Comparison of ENCODE assay signal across 16 mouse cellular contexts in the genomic region with DNA sequence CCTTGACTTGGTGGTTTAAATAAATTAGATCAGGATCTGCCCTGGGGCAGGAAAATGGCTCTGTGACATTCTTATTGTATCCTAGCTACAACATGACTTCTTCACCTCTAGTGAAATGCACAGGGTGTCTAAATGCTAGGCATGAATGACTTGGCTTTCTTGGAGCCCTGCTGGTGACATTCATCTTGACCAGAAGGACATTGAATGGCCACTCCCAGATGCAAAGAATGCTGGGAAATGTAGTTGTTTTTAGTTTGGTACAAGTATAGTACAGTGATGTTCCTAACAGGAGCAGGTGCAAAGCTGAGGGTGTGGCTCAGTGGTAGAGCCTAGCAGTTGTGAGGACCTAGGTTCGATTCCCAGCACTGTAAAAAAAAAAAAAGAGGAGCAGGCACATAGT. TPM values are rescaled to one million over a fixed set of nuclear protein-coding genes. Genes with fewer than 3 reads are reported as not detected.
"Had no signal": no experiment of that assay in that cellular context is flagged by ENCODE, and none has a peak within 500 bp of the region (broad histone marks: within the 10 kb centered on the region; RNA-seq: fewer than 3 reads in every experiment).

No protein-coding gene starts in this region.

- H3K27ac ChIP-seq: macrophage; midbrain, embryonic 12.5 days; neural tube, embryonic 12.5 days; stomach, embryonic 15.5 days; stomach, postnatal 0 days had no signal

- H3K9me3 ChIP-seq: megakaryocyte, embryonic 14.5 days; midbrain, embryonic 12.5 days; neural tube, embryonic 12.5 days; stomach, embryonic 15.5 days had no signal

- H3K4me3 ChIP-seq: megakaryocyte, embryonic 14.5 days; midbrain, embryonic 12.5 days; neural tube, embryonic 12.5 days; stomach, embryonic 15.5 days had no signal

- H3K36me3 ChIP-seq: midbrain, embryonic 12.5 days; stomach, embryonic 15.5 days had no signal

- DNase-seq: lung, adult 18-20 months; lung, embryonic 14.5 days; lung, postnatal 10 days; lung, postnatal 36 days; midbrain, embryonic 14.5 days; right cerebral cortex, postnatal 14 days; thymus, adult 2 months; thymus, postnatal 25 days; thymus, postnatal 4 days had no signal

- H3K4me1 ChIP-seq: stomach, embryonic 15.5 days had no signal

- ATAC-seq: midbrain, embryonic 16.5 days had no signal

- H3K27me3 ChIP-seq: midbrain, embryonic 12.5 days; neural tube, embryonic 12.5 days had no signal

- H3K9ac ChIP-seq: lung, embryonic 14.5 days; midbrain, embryonic 12.5 days; neural tube, embryonic 12.5 days; stomach, embryonic 15.5 days had no signal

- H3K4me2 ChIP-seq: lung, embryonic 14.5 days; midbrain, embryonic 12.5 days; neural tube, embryonic 12.5 days; stomach, embryonic 15.5 days had no signal

RNA-seq across cellular contexts. Expression of gene Phactr3, which starts 30.5 kb away (rescaled TPM):
- polyA plus RNA-seq: macrophage had no signal
